ENCODE assay signal across 20 mouse cellular contexts in genomic region chr10:94017455-94017854, GRCm38 (mm10).
"Had no signal": no experiment of that assay in that cellular context is flagged by ENCODE, and none has a peak within 500 bp of the region (broad histone marks: within the 10 kb centered on the region; RNA-seq: fewer than 3 reads in every experiment).

No protein-coding gene starts in this region.

- H3K9ac ChIP-seq: limb, embryonic 13.5 days; liver, embryonic 12.5 days; liver, embryonic 15.5 days; neural tube, embryonic 12.5 days; stomach, embryonic 15.5 days had no signal

- H3K4me3 ChIP-seq: layer of hippocampus, adult 2 months; limb, embryonic 10.5 days; limb, embryonic 13.5 days; liver, embryonic 12.5 days; liver, embryonic 15.5 days; neural tube, embryonic 12.5 days; stomach, embryonic 15.5 days had no signal

- H3K4me1 ChIP-seq: neural tube, embryonic 12.5 days had no signal

- DNase-seq: kidney, adult 11 months; kidney, adult 9 months; layer of hippocampus, adult 9-11 months; liver; lung, adult 2 months; lung, postnatal 14 days; lung, postnatal 4 days; midbrain, embryonic 14.5 days; retina, postnatal 1 day; right cerebral cortex, postnatal 25 days; spleen, adult 18-20 months; thymus, postnatal 25 days had no signal

- H3K9me3 ChIP-seq: limb, embryonic 10.5 days; limb, embryonic 13.5 days; liver, embryonic 12.5 days; liver, embryonic 15.5 days; neural tube, embryonic 12.5 days; stomach, embryonic 15.5 days had no signal

- ATAC-seq: liver, embryonic 12.5 days had no signal

- H3K27ac ChIP-seq: layer of hippocampus, adult 2 months; limb, embryonic 10.5 days; limb, embryonic 13.5 days; liver, embryonic 12.5 days; liver, embryonic 15.5 days; neural tube, embryonic 12.5 days; stomach, embryonic 15.5 days had no signal

- H3K27me3 ChIP-seq: limb, embryonic 13.5 days; liver, embryonic 12.5 days; liver, embryonic 15.5 days; neural tube, embryonic 12.5 days; stomach, embryonic 15.5 days had no signal

- H3K4me2 ChIP-seq: limb, embryonic 13.5 days; liver, embryonic 12.5 days; liver, embryonic 15.5 days; midbrain, embryonic 11.5 days; neural tube, embryonic 12.5 days; stomach, embryonic 15.5 days had no signal

- H3K36me3 ChIP-seq: limb, embryonic 10.5 days; limb, embryonic 13.5 days; liver, embryonic 15.5 days; neural tube, embryonic 12.5 days; stomach, embryonic 15.5 days had no signal
